Mouse (Mus musculus) frontal cortex, postnatal 25 days (tissue): ENCODE results near the gene Fam222a.

ENCODE experiments used
- DNase-seq, 2 experiments: peaks; one replicate each; pipeline ENCODE4 v3.0.0; 2022; ENCODE audit warnings: low spot score in 2 of 2

Gene Fam222a

GRCm38 (mm10) chr5:114653656-114654437, 86.0 kb downstream of the Fam222a start:
- DNase-seq = no peak

- DNase-seq = no peak
These were observed 87.9 kb downstream of the Fam222a start for GRCm38 (mm10) chr5:114655721-114656120.

GRCm38 (mm10) chr5:114656305-114656704, 88.5 kb downstream of the Fam222a start:
- no peak for DNase-seq

- DNase-seq = no peak
These were observed 89.6 kb downstream of the Fam222a start for GRCm38 (mm10) chr5:114657426-114657825.

GRCm38 (mm10) chr5:114658255-114658654, 90.4 kb downstream of the Fam222a start, which contains the start of gene Trpv4:
Trpv4 (minus strand) TSS chr5:114658421.
- DNase-seq = no peak

- DNase-seq = no peak
These were observed 93.2 kb downstream of the Fam222a start for GRCm38 (mm10) chr5:114661029-114661428.
